Mouse (Mus musculus) kidney, postnatal 14 days (tissue): Measurements from ENCODE around the gene Gm20809.
"Not testable (repeated sequence)": the region's sequence is repeated elsewhere in the genome, so short reads cannot be mapped to it uniquely, and the experiment has no call there.

Experiments used
- DNase-seq: peaks from one replicate; pipeline ENCODE4 v3.0.0; 2022; ENCODE audit warnings: mixed read lengths

The Gm20809 gene

DNA sequence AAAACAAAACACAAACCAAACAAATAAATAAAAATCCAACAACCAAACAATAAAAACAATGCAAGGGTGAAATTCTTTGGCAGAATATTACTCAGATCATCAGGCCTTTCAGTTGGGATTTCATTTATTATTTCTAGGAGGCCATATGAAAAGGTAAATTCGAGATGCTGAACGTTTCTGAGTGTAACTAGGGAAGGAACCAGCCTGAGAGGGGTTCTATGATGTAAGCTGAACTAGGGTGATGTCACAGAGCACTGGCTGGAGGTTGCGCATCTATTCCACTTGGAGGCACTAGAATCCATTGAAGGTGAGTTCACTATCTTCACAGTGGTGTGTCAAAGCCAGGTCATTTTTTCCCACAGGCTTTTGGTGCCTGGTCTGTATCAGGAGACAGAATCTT, at the start of gene Gm20809:
Gm20809 (plus strand) TSS at position 301 of the 400 bp plus-strand sequence.
- DNase-seq: not testable (repeated sequence)
